Mouse (Mus musculus) midbrain, embryonic 11.5 days (tissue): Measurements from ENCODE around the gene Nbeal2. TPM values are rescaled to one million over a fixed set of nuclear protein-coding genes. Genes with fewer than 3 reads are reported as not detected.

Experiments used
- ATAC-seq: fragments of 200-750 bp; cut with Nextera tagmentation; 2 replicates; pipeline ENCODE4 v1.8.0; 2017; ENCODE audit warnings: moderate TSS enrichment, moderate library complexity; ENCODE audit not compliant: low FRiP score
- DNase-seq: peaks from one replicate; pipeline ENCODE4 v3.0.0; 2015; ENCODE audit warnings: low spot score; ENCODE audit errors: missing footprints
- H3K27ac ChIP-seq: fragments of 300-500 bp; sonication (generic); 2 replicates; pipeline ENCODE4 v1.5.1; 2014; ENCODE audit warnings: low read depth, low read length
- H3K27me3 ChIP-seq: fragments of 300-500 bp; sonication (generic); 2 replicates; pipeline ENCODE4 v1.6.1; 2014; ENCODE audit warnings: mild to moderate bottlenecking, low read length, moderate library complexity, mixed read lengths; ENCODE audit not compliant: control insufficient read depth, insufficient read depth
- H3K36me3 ChIP-seq: fragments of 300-500 bp; sonication (generic); 2 replicates; pipeline ENCODE4 v1.6.1; 2014; ENCODE audit warnings: mild to moderate bottlenecking, low read length, moderate library complexity, mixed read lengths; ENCODE audit not compliant: control insufficient read depth, insufficient read depth
- H3K4me1 ChIP-seq: fragments of 300-500 bp; sonication (generic); 2 replicates; pipeline ENCODE4 v1.6.1; 2014; ENCODE audit warnings: low read length; ENCODE audit not compliant: control insufficient read depth, insufficient read depth
- H3K4me2 ChIP-seq: fragments of 300-500 bp; sonication (generic); 2 replicates; pipeline ENCODE4 v1.6.1; 2014; ENCODE audit warnings: mild to moderate bottlenecking, moderate library complexity
- H3K4me3 ChIP-seq: fragments of 300-500 bp; sonication (generic); 2 replicates; pipeline ENCODE4 v1.5.1; 2014; ENCODE audit warnings: low read depth, low read length
- H3K9ac ChIP-seq: fragments of 300-500 bp; sonication (generic); 2 replicates; pipeline ENCODE4 v1.6.1; 2014; ENCODE audit warnings: low read length
- H3K9me3 ChIP-seq: fragments of 300-500 bp; sonication (generic); 2 replicates; pipeline ENCODE4 v1.6.1; 2016; ENCODE audit warnings: low read length; ENCODE audit not compliant: control insufficient read depth
- whole genome bisulfite sequencing: fragments of 180-500 bp; shearing (Covaris S2); extraction: QIAGEN DNeasy Blood & Tissue Kit; methylation state at CpG from one replicate; pipeline ENCODE4 v1.1.7; 2014; 5-methylcytosine and 5-hydroxymethylcytosine counted together
- polyA plus RNA-seq: library from polyadenylated mRNA; unstranded; fragments of >200 nt; fragmentation: Nextera tagmentation; extraction: Ambion mirVana; gene quantifications from 2 replicates; pipeline ENCODE4 v1.2.1, GENCODE M21; 2014

The Nbeal2 gene
- polyA plus RNA-seq, 1 experiment from 2014 or later: 1.1 TPM

DNA sequence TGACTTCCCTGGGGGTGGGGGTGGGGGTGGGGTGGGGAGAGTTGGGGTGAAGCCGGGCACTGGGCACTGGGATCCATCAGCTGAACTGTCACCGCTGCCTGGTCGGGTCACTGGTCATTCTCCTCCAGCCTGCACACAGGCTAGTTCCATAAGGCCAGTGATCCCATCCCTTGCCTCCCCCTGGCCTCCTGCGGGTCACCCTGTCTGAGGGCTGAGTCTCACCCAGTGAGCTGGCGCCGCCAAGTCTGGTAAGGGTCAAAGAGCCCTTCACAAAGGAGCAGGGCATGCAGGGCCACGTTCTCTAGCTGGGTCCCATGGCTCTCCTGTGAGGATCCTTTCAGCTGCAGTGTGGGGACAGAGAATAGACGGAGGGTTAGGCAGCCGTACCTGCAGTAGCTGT lies 10.2 kb downstream of the Nbeal2 start:
- no peak overlapping the region for H3K27ac ChIP-seq
- no peaks in the 10 kb centered on the region for H3K27me3 ChIP-seq
- H3K9ac ChIP-seq: no peak overlapping the region
- H3K4me1 ChIP-seq: no peaks in the 10 kb centered on the region
- no peaks in the 10 kb centered on the region for H3K9me3 ChIP-seq
- DNase-seq: no peak
- no peak overlapping the region for H3K4me3 ChIP-seq
- no peak for ATAC-seq
- WGBS: 64% methylated on average over 9 of the region's 9 CpGs
- H3K36me3 ChIP-seq: no peaks in the 10 kb centered on the region
- H3K4me2 ChIP-seq: no peak overlapping the region

DNA sequence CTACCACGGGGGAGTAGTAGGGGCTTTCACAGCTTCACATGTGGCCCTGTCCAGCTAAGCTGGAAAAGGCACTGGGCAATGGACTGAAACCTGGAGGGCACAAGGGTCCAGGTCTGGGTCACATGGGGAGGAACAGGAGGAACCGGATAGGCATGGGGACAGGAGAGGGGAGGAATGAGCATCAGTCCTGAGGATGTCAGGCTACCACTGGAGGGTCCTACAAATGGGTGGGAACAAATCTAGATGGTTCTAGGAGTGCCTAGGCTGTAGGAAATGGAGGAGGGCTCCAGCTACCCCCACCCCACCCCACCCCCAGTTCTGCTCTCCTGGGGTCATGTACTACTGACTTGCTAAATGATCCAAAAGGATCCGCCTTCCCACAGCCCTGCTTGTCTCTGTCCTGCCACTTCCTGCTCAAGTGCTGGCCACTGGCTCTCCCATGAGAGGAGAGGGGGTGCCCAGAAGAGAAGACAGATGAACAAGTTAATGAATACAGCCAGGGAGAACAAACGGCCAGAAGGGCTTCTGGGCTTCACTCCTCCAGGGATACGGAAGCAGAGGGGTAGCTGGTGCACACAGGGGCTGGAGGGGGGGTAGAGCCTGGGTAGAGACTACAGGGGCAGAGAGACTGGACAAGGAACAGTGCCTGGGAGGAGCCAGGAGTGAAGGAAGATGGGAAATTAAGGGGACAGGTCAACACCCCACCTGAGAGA lies 11.0 kb downstream of the Nbeal2 start:
- Histone ChIP-seq H3K9ac (no peak overlapping the region), H3K27me3 (no peaks in the 10 kb centered on the region), H3K27ac (no peak overlapping the region), H3K4me1 (no peaks in the 10 kb centered on the region), H3K4me3 (no peak overlapping the region), H3K36me3 (no peaks in the 10 kb centered on the region), H3K9me3 (no peaks in the 10 kb centered on the region), H3K4me2 (no peak overlapping the region)
- DNase-seq: no peak
- WGBS: 59% methylated on average over 5 of the region's 5 CpGs
- no peak for ATAC-seq

DNA sequence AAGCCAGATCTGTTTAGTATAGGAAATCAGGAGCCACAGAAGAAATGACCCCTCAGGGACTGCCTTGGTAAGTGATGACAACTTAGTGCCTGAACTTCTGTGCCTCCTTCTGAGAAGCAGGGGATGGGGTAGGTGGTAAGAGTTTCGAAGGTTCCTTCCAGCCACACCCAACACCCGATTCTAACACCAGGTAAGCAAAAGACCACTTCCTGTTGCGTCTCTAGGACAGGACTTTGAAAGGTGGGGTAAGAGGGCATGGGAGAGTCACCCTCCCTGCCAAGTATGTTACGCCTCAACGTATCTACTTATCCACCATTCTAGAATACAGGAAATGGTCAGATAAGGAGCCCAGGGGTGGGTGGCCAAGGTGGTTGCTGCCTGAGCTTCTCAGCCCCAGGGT lies 13.0 kb downstream of the Nbeal2 start:
- Histone ChIP-seq H3K4me3 (no peak overlapping the region), H3K27ac (no peak overlapping the region), H3K36me3 (no peaks in the 10 kb centered on the region), H3K9ac (no peak overlapping the region), H3K9me3 (no peaks in the 10 kb centered on the region), H3K4me2 (no peak overlapping the region), H3K27me3 (no peaks in the 10 kb centered on the region), H3K4me1 (no peaks in the 10 kb centered on the region)
- DNase-seq (no peak), ATAC-seq (no peak)
- WGBS: 88% methylated on average over 5 of the region's 5 CpGs

DNA sequence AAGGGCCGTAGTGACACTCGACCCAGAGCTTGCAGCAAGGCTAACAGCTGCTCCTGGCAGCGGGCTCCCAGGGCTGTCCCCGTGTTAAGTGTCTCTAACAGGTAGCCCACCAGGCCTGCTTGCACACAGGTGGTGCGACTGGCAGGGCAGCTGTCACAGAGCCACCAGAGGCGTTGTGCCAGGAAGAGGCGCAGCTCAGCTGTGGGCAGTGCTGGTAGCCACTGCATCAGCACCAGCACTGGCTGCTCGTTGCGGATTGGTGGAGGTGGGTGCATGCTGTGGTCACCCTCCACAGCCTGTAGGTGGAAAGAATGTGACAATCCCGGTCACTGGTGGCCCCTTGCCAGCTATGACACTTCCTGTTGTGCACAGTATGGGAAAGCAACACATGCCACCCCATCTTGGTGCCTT lies 15.3 kb downstream of the Nbeal2 start:
- Histone ChIP-seq H3K27me3 (no peaks in the 10 kb centered on the region), H3K36me3 (no peaks in the 10 kb centered on the region), H3K9ac (no peak overlapping the region), H3K4me3 (no peak overlapping the region), H3K27ac (no peak overlapping the region), H3K4me2 (no peak overlapping the region), H3K9me3 (no peaks in the 10 kb centered on the region), H3K4me1 (peaks cover 10% of the 10 kb centered on the region)
- no peak for ATAC-seq
- WGBS: 85% methylated on average over 10 of the region's 10 CpGs
- no peak for DNase-seq

DNA sequence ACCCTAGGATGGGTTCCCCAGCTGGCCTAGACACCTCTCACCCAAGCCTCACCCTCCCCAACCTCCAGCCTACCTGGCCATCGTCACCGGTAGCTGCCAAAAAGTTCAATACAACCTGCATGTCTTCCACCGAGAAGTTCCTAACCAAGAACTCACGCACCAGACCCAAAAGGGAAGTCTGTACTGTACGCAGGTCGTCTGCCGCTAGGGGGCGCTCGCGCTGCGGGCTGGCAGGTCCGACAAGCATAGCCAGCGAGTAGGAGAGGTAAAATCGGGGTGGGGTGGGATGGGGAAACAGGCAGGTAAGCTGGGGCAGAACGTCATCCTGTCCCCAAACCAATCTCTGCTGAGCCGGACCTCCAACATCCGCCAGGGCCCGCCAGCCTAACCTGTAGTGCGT lies 18.7 kb downstream of the Nbeal2 start:
- ATAC-seq (peak; percentile 45; the same call in 1 of the 2 replicates), DNase-seq (peak; percentile 99)

DNA sequence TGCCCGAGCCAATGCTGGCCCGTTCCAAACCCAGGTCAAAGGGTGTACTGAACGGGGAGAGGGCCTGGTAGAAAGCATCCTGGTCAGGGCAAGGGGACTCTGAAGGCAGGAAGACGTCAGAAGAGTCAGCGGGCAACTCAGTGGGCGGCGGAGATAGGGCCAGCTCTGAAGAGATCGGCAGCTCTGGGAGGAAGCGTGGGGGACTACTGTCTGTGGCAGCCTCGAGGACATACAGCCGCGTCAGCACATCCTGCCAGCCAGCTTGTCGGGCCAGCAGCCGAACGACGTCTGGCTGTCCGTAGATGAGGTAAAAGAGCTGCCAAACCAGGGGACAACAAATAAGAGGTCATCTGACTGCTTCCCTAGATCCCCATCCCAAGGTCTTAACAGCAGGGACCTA lies 20.1 kb downstream of the Nbeal2 start:
- H3K4me1 ChIP-seq: peaks cover 10% of the 10 kb centered on the region
- no peaks in the 10 kb centered on the region for H3K9me3 ChIP-seq
- H3K4me3 ChIP-seq: no peak overlapping the region
- H3K4me2 ChIP-seq: no peak overlapping the region
- no peak for ATAC-seq
- DNase-seq: no peak
- H3K27ac ChIP-seq: no peak overlapping the region
- H3K9ac ChIP-seq: no peak overlapping the region; the same call in 1 of the 2 replicates
- WGBS: 85% methylated on average over 17 of the region's 17 CpGs
- no peaks in the 10 kb centered on the region for H3K36me3 ChIP-seq
- H3K27me3 ChIP-seq: peaks cover 5% of the 10 kb centered on the region; the same call in 1 of the 2 replicates

More for the DNA sequence above, 18.7 kb downstream of the Nbeal2 start:
- peaks cover 10% of the 10 kb centered on the region for H3K4me1 ChIP-seq
- H3K27me3 ChIP-seq: peaks cover 5% of the 10 kb centered on the region; the same call in 1 of the 2 replicates
- no peak overlapping the region for H3K4me3 ChIP-seq
- H3K27ac ChIP-seq: no peak overlapping the region
- no peak overlapping the region for H3K9ac ChIP-seq
- H3K36me3 ChIP-seq: no peaks in the 10 kb centered on the region
- H3K4me2 ChIP-seq: no peak overlapping the region
- no peaks in the 10 kb centered on the region for H3K9me3 ChIP-seq
- WGBS: 6% methylated on average over 19 of the region's 19 CpGs

DNA sequence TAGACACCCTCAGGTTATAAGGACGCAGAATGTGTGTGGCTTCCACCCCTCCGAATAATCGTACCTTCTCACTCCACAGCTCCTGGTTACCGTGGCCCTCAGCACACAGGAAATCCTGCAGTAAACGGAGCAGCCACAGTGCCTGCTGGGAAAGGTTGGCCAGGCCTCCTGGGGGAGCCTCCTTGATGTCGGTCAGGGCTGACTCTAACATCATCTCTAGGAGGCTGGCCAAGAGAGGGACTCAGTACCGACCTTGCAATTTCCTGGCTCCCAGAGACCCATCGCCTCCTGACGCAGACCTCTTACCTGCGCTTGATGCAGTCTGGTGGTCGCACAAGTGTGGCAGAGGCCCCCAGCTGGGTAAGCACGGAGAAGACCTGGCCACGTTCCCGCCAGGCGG lies 21.3 kb downstream of the Nbeal2 start:
- H3K4me3 ChIP-seq: no peak overlapping the region
- WGBS: 86% methylated on average over 15 of the region's 15 CpGs
- DNase-seq (no peak), ATAC-seq (no peak)
- peaks cover 10% of the 10 kb centered on the region for H3K4me1 ChIP-seq
- no peaks in the 10 kb centered on the region for H3K9me3 ChIP-seq
- no peaks in the 10 kb centered on the region for H3K36me3 ChIP-seq
- no peak overlapping the region for H3K4me2 ChIP-seq
- no peak overlapping the region for H3K9ac ChIP-seq
- no peak overlapping the region for H3K27ac ChIP-seq
- peaks cover 5% of the 10 kb centered on the region; the same call in 1 of the 2 replicates for H3K27me3 ChIP-seq

DNA sequence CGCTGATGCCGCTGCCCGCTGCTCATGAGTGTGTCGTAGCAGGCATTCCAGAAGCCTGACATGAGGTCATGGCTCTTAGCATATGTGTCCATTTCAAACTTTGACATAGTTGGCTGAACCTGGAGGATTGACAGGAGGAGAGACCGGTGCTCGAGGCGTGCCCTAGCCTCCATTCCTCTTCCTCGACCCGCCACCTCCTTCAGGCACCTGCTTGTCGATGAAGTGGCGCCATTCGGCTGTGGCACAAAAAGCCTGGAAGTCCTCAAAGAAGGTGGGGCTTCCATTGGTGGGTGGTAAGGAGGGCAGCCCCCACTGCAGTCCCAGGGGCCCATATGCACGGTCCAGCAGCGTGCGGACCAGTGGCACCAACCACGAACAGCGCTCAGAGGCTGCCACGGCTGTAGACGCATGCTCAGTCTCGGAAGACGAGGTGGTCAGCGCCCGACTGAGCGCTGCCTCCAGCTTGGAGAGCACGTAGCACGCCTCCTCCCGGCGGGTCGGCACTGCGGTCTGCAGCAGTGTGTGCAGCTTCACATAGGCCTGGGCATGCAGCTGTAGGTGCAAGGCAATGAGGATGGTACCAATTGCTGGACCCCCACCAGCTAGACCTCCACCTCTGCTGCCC lies 22.2 kb downstream of the Nbeal2 start:
- 19% methylated on average over 30 of the region's 30 CpGs for WGBS
- Histone ChIP-seq H3K27me3 (peaks cover 5% of the 10 kb centered on the region; the same call in 1 of the 2 replicates), H3K36me3 (no peaks in the 10 kb centered on the region), H3K9ac (no peak overlapping the region; the same call in 1 of the 2 replicates), H3K4me2 (peak overlapping the region; percentile 55), H3K9me3 (no peaks in the 10 kb centered on the region), H3K4me3 (peak overlapping the region; percentile 9; the same call in 1 of the 2 replicates), H3K27ac (no peak overlapping the region), H3K4me1 (peaks cover 10% of the 10 kb centered on the region)
- DNase-seq (peak; percentile 92), ATAC-seq (peak; percentile 64)

DNA sequence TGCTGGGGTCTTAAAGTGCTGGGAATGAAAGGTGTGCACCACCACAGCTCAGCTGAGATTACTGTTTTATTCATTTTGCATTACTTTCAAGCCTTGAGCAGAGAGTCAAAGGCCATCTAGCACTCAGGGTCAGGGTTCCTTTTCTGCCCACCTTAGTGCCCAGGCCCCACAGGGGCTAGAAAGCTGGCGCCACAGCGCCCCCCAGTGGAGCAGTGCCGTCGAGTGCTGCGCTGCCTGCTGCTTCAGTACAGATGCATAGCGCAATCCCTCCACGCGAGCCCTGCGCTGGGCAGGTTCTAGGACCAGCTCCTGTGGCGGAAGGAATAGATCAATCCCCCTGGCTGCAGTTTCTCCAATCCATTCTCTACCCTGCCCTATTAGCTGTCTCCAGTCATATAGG lies 22.8 kb downstream of the Nbeal2 start:
- Histone ChIP-seq H3K36me3 (no peaks in the 10 kb centered on the region), H3K27me3 (peaks cover 5% of the 10 kb centered on the region; the same call in 1 of the 2 replicates), H3K4me2 (peak overlapping the region; percentile 55), H3K4me3 (peak overlapping the region; percentile 9; the same call in 1 of the 2 replicates), H3K27ac (no peak overlapping the region), H3K9me3 (no peaks in the 10 kb centered on the region), H3K4me1 (peaks cover 10% of the 10 kb centered on the region), H3K9ac (no peak overlapping the region)
- ATAC-seq: peak; percentile 51
- WGBS: 3% methylated on average over 10 of the region's 10 CpGs
- peak; percentile 99 for DNase-seq
